Mouse (Mus musculus): ENCODE measurements around the gene Tmem59l. TPM values are rescaled to one million over a fixed set of nuclear protein-coding genes. Genes with fewer than 3 reads are reported as not detected.

Tmem59l gene
- polyA plus RNA-seq, 1 experiment, result 62.6 TPM

GRCm38 (mm10) chr8:70469295-70469916 is 17.8 kb downstream of the Tmem59l start:
- TF ChIP-seq POLR2A (IDR thresholded peaks at IDR 0.05; ENCODE audit: control insufficient read depth, low read depth, low read length) (no peak), CTCF (IDR thresholded peaks at IDR 0.05; ENCODE audit: control insufficient read depth, insufficient read depth, insufficient replicate concordance, low read depth, low read length) (no peak)
- Histone ChIP-seq H3K27me3 (ENCODE audit: control insufficient read depth, insufficient read depth, low read length) (no peaks in the 10 kb centered on the region), H3K36me3 (ENCODE audit: control insufficient read depth, insufficient read depth, low read length) (no peaks in the 10 kb centered on the region), H3K4me1 (ENCODE audit: control insufficient read depth, insufficient read depth, low read length) (peaks cover 2% of the 10 kb centered on the region), H3K27ac (ENCODE audit: control insufficient read depth, insufficient read depth, low read depth, low read length) (peak overlapping the region; percentile 44), H3K4me3 (ENCODE audit: control insufficient read depth, low read depth, low read length) (no peak overlapping the region)

GRCm38 (mm10) chr8:70468733-70469132 is 18.4 kb downstream of the Tmem59l start:
- TF ChIP-seq CTCF (IDR thresholded peaks at IDR 0.05; ENCODE audit: control insufficient read depth, insufficient read depth, insufficient replicate concordance, low read depth, low read length) (no peak), POLR2A (IDR thresholded peaks at IDR 0.05; ENCODE audit: control insufficient read depth, low read depth, low read length) (no peak)
- Histone ChIP-seq H3K4me3 (ENCODE audit: control insufficient read depth, low read depth, low read length) (no peak overlapping the region), H3K27ac (ENCODE audit: control insufficient read depth, insufficient read depth, low read depth, low read length) (no peak overlapping the region), H3K36me3 (ENCODE audit: control insufficient read depth, insufficient read depth, low read length) (no peaks in the 10 kb centered on the region), H3K27me3 (ENCODE audit: control insufficient read depth, insufficient read depth, low read length) (no peaks in the 10 kb centered on the region), H3K4me1 (ENCODE audit: control insufficient read depth, insufficient read depth, low read length) (peaks cover 2% of the 10 kb centered on the region)

- H3K4me3 ChIP-seq (ENCODE audit: control insufficient read depth, low read depth, low read length), result no peak overlapping the region
- TF ChIP-seq CTCF (IDR thresholded peaks at IDR 0.05; ENCODE audit: control insufficient read depth, insufficient read depth, insufficient replicate concordance, low read depth, low read length) (no peak), POLR2A (IDR thresholded peaks at IDR 0.05; ENCODE audit: control insufficient read depth, low read depth, low read length) (no peak)
- no peaks in the 10 kb centered on the region for H3K27me3 ChIP-seq (ENCODE audit: control insufficient read depth, insufficient read depth, low read length)
- H3K36me3 ChIP-seq (ENCODE audit: control insufficient read depth, insufficient read depth, low read length), result no peaks in the 10 kb centered on the region
- peaks cover 2% of the 10 kb centered on the region for H3K4me1 ChIP-seq (ENCODE audit: control insufficient read depth, insufficient read depth, low read length)
- H3K27ac ChIP-seq (ENCODE audit: control insufficient read depth, insufficient read depth, low read depth, low read length), result no peak overlapping the region
Measured at GRCm38 (mm10) chr8:70467907-70468306, 19.3 kb downstream of the Tmem59l start.

GRCm38 (mm10) chr8:70467229-70467725 is 19.9 kb downstream of the Tmem59l start:
- H3K36me3 ChIP-seq (ENCODE audit: control insufficient read depth, insufficient read depth, low read length), result no peaks in the 10 kb centered on the region
- H3K4me1 ChIP-seq (ENCODE audit: control insufficient read depth, insufficient read depth, low read length), result peaks cover 4% of the 10 kb centered on the region
- peak overlapping the region; percentile 39; the same call in 1 of the 2 replicates for H3K27ac ChIP-seq (ENCODE audit: control insufficient read depth, insufficient read depth, low read depth, low read length)
- H3K4me3 ChIP-seq (ENCODE audit: control insufficient read depth, low read depth, low read length), result no peak overlapping the region
- TF ChIP-seq POLR2A (IDR thresholded peaks at IDR 0.05; ENCODE audit: control insufficient read depth, low read depth, low read length) (no peak), CTCF (IDR thresholded peaks at IDR 0.05; ENCODE audit: control insufficient read depth, insufficient read depth, insufficient replicate concordance, low read depth, low read length) (no peak)
- no peaks in the 10 kb centered on the region for H3K27me3 ChIP-seq (ENCODE audit: control insufficient read depth, insufficient read depth, low read length)

- TF ChIP-seq CTCF (IDR thresholded peaks at IDR 0.05; ENCODE audit: control insufficient read depth, insufficient read depth, insufficient replicate concordance, low read depth, low read length), result no peak
- TF ChIP-seq POLR2A (IDR thresholded peaks at IDR 0.05; ENCODE audit: control insufficient read depth, low read depth, low read length), result no peak
- Histone ChIP-seq H3K27ac (ENCODE audit: control insufficient read depth, insufficient read depth, low read depth, low read length) (peak overlapping the region; percentile 62; the same call in 1 of the 2 replicates), H3K4me1 (ENCODE audit: control insufficient read depth, insufficient read depth, low read length) (peaks cover 9% of the 10 kb centered on the region), H3K4me3 (ENCODE audit: control insufficient read depth, low read depth, low read length) (no peak overlapping the region), H3K36me3 (ENCODE audit: control insufficient read depth, insufficient read depth, low read length) (no peaks in the 10 kb centered on the region), H3K27me3 (ENCODE audit: control insufficient read depth, insufficient read depth, low read length) (no peaks in the 10 kb centered on the region)
Measured at GRCm38 (mm10) chr8:70466771-70467170, 20.4 kb downstream of the Tmem59l start.

DNA sequence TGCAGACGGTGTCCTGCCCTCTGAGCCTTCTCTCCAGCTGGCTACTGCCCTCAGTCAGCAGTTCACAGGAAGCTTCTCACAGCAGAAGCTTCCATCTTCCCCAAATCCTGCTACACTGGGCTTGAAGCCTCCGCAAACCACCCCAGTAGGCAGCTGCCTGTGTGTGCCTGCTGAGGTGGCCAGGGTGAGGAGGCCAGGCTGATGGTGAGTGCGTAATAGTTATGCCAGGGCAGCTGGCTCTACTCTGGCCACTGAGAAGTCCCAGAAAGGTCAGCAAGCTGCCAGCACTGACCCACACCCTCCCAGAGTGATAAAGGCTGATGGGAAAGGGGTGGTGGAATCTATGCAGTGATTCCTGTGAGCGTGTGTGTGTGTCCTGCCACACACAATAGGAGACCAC is 20.9 kb downstream of the Tmem59l start:
- H3K4me3 ChIP-seq (ENCODE audit: control insufficient read depth, low read depth, low read length), result no peak overlapping the region
- peaks cover 13% of the 10 kb centered on the region for H3K4me1 ChIP-seq (ENCODE audit: control insufficient read depth, insufficient read depth, low read length)
- TF ChIP-seq POLR2A (IDR thresholded peaks at IDR 0.05; ENCODE audit: control insufficient read depth, low read depth, low read length) (no peak), CTCF (IDR thresholded peaks at IDR 0.05; ENCODE audit: control insufficient read depth, insufficient read depth, insufficient replicate concordance, low read depth, low read length) (no peak)
- no peaks in the 10 kb centered on the region for H3K27me3 ChIP-seq (ENCODE audit: control insufficient read depth, insufficient read depth, low read length)
- peak overlapping the region; percentile 62; the same call in 1 of the 2 replicates for H3K27ac ChIP-seq (ENCODE audit: control insufficient read depth, insufficient read depth, low read depth, low read length)
- no peaks in the 10 kb centered on the region for H3K36me3 ChIP-seq (ENCODE audit: control insufficient read depth, insufficient read depth, low read length)

- H3K36me3 ChIP-seq (ENCODE audit: control insufficient read depth, insufficient read depth, low read length), result no peaks in the 10 kb centered on the region
- H3K27me3 ChIP-seq (ENCODE audit: control insufficient read depth, insufficient read depth, low read length), result no peaks in the 10 kb centered on the region
- H3K27ac ChIP-seq (ENCODE audit: control insufficient read depth, insufficient read depth, low read depth, low read length), result 0 out of 2 replicates have a peak overlapping the region, but pooled peaks have one; percentile 56
- H3K4me1 ChIP-seq (ENCODE audit: control insufficient read depth, insufficient read depth, low read length), result peaks cover 13% of the 10 kb centered on the region
- TF ChIP-seq CTCF (IDR thresholded peaks at IDR 0.05; ENCODE audit: control insufficient read depth, insufficient read depth, insufficient replicate concordance, low read depth, low read length) (no peak), POLR2A (IDR thresholded peaks at IDR 0.05; ENCODE audit: control insufficient read depth, low read depth, low read length) (no peak; the same call in 1 of the 2 replicates)
- H3K4me3 ChIP-seq (ENCODE audit: control insufficient read depth, low read depth, low read length), result no peak overlapping the region
Measured at GRCm38 (mm10) chr8:70465701-70466100, 21.5 kb downstream of the Tmem59l start.

Measured in testis, adult 2 months (tissue).